Mouse (Mus musculus) heart, adult 2 months (tissue): ENCODE data around the gene Casp7. TPM values are rescaled to one million over a fixed set of nuclear protein-coding genes. Genes with fewer than 3 reads are reported as not detected.

Experiments used
- DNase-seq, 2 experiments: peaks; one replicate each; pipeline ENCODE4 v3.0.0; 2021
- H3K27ac ChIP-seq: fragments of 200-600 bp; 2 replicates; pipeline ENCODE4 v1.8.1; 2022
- H3K27me3 ChIP-seq: fragments of 200-500 bp; 2 replicates; pipeline ENCODE4 v1.6.1; 2012; ENCODE audit warnings: mild to moderate bottlenecking, low read length, inconsistent platforms, mixed read lengths; ENCODE audit not compliant: control insufficient read depth, insufficient read depth
- H3K36me3 ChIP-seq: fragments of 200-500 bp; 2 replicates; pipeline ENCODE4 v1.6.1; 2012; ENCODE audit warnings: low read length, inconsistent platforms; ENCODE audit not compliant: control insufficient read depth, insufficient read depth
- H3K4me1 ChIP-seq: fragments of 200-500 bp; 2 replicates; pipeline ENCODE4 v1.6.1; 2011; ENCODE audit warnings: low read length; ENCODE audit not compliant: control insufficient read depth, insufficient read depth
- H3K4me3 ChIP-seq: fragments of 200-600 bp; 2 replicates; pipeline ENCODE4 v1.8.1; 2022
- H3K79me2 ChIP-seq: fragments of 200-500 bp; replicated peaks from 2 replicates; pipeline ENCODE4 v1.6.1; 2012; ENCODE audit warnings: mild to moderate bottlenecking, inconsistent platforms, low read length, moderate library complexity, mixed read lengths; ENCODE audit not compliant: control insufficient read depth, insufficient read depth
- H3K9ac ChIP-seq: fragments of 200-500 bp; 2 replicates; pipeline ENCODE4 v1.6.1; 2012; ENCODE audit warnings: low read depth, mild to moderate bottlenecking, control low read depth, inconsistent platforms, low read length, mixed read lengths
- CTCF ChIP-seq: fragments of 200-600 bp; IDR thresholded peaks from 2 replicates; pipeline ENCODE4 v1.8.1; 2022; ENCODE audit warnings: antibody characterized with exemption, mild to moderate bottlenecking, moderate library complexity
- EP300 ChIP-seq: fragments of 200-500 bp; IDR thresholded peaks from 2 replicates; pipeline ENCODE4 v1.6.1; 2011; ENCODE audit warnings: low read depth, low read length, control low read depth; ENCODE audit not compliant: insufficient read depth
- POLR2A ChIP-seq: fragments of 200-500 bp; IDR thresholded peaks from 2 replicates; pipeline ENCODE4 v1.6.1; 2011; ENCODE audit warnings: mild to moderate bottlenecking, low read depth, low read length, control low read depth; ENCODE audit not compliant: insufficient read depth
- WGBS: fragments of 180-500 bp; shearing (Covaris S2); methylation state at CpG from one replicate; pipeline ENCODE4 v1.1.7; 2018; 5-methylcytosine and 5-hydroxymethylcytosine counted together
- intact Hi-C: fragments of 180-260 bp; cut with DNase I; formaldehyde crosslinking; loops from one replicate; pipeline ENCODE4 v1.15.1; 2025
- polyA plus RNA-seq: library from polyadenylated mRNA; depleted of rRNA; stranded (reverse); fragments of >200 nt; gene quantifications from 2 replicates; pipeline ENCODE4 v1.2.3, GENCODE M21; 2012
- total RNA-seq, 2 experiments: library from RNA; stranded (reverse); gene quantifications; 2 replicates each; pipeline ENCODE4 v1.2.3; 2021

Gene Casp7
- total and polyA plus RNA-seq, 3 experiments = 9.2 to 12.5 (median 11.7) TPM

GRCm38 (mm10) chr19:56436380-56436779 lies 39.5 kb downstream of the Casp7 start:
- H3K4me1 ChIP-seq = no peaks in the 10 kb centered on the region
- H3K4me3 ChIP-seq = no peak overlapping the region
- no peaks in the 10 kb centered on the region for H3K27me3 ChIP-seq
- 84% methylated on average over 13 of the region's 13 CpGs for WGBS
- intact Hi-C loops = no loop called here
- no peak overlapping the region for H3K27ac ChIP-seq
- H3K36me3 ChIP-seq = no peaks in the 10 kb centered on the region
- DNase-seq = no peak
- no peak overlapping the region for H3K9ac ChIP-seq
- TF ChIP-seq CTCF (no peak), EP300 (no peak), POLR2A (no peak)
- H3K79me2 ChIP-seq = no peaks in the 10 kb centered on the region

GRCm38 (mm10) chr19:56438357-56439071 lies 41.6 kb downstream of the Casp7 start:
- WGBS = 52% methylated on average over 7 of the region's 7 CpGs

GRCm38 (mm10) chr19:56439072-56439434 lies 42.1 kb downstream of the Casp7 start:
- Histone ChIP-seq H3K27ac (no peak overlapping the region), H3K27me3 (no peaks in the 10 kb centered on the region), H3K9ac (no peak overlapping the region), H3K36me3 (no peaks in the 10 kb centered on the region), H3K4me1 (no peaks in the 10 kb centered on the region), H3K79me2 (no peaks in the 10 kb centered on the region), H3K4me3 (no peak overlapping the region)
- TF ChIP-seq POLR2A = no peak
- TF ChIP-seq EP300 = no peak
- TF ChIP-seq CTCF = no peak
- WGBS = 37% methylated on average over 6 of the region's 6 CpGs
- intact Hi-C loops = no loop called here
- no peak for DNase-seq

More at GRCm38 (mm10) chr19:56438357-56439071, 41.6 kb downstream of the Casp7 start:
- H3K27ac ChIP-seq = no peak overlapping the region
- no peaks in the 10 kb centered on the region for H3K36me3 ChIP-seq
- H3K79me2 ChIP-seq = no peaks in the 10 kb centered on the region
- DNase-seq = peak; percentile 26 to 36
- H3K4me1 ChIP-seq = no peaks in the 10 kb centered on the region
- no peak overlapping the region for H3K4me3 ChIP-seq
- no peak overlapping the region for H3K9ac ChIP-seq
- no peaks in the 10 kb centered on the region for H3K27me3 ChIP-seq
- intact Hi-C loops = no loop called here
- TF ChIP-seq CTCF (no peak), POLR2A (no peak), EP300 (no peak)

GRCm38 (mm10) chr19:56443445-56443844 lies 46.5 kb downstream of the Casp7 start:
- DNase-seq = no peak
- H3K27ac ChIP-seq = no peak overlapping the region
- intact Hi-C loops = no loop called here
- no peaks in the 10 kb centered on the region; the same call in 1 of the 2 replicates for H3K4me1 ChIP-seq
- no peaks in the 10 kb centered on the region for H3K36me3 ChIP-seq
- no peak overlapping the region for H3K9ac ChIP-seq
- H3K79me2 ChIP-seq = no peaks in the 10 kb centered on the region
- H3K27me3 ChIP-seq = no peaks in the 10 kb centered on the region
- WGBS = 60% methylated on average over 14 of the region's 14 CpGs
- no peak overlapping the region for H3K4me3 ChIP-seq
- TF ChIP-seq POLR2A (no peak), CTCF (no peak), EP300 (no peak)

- Histone ChIP-seq H3K4me3 (no peak overlapping the region), H3K27me3 (no peaks in the 10 kb centered on the region), H3K27ac (no peak overlapping the region), H3K36me3 (no peaks in the 10 kb centered on the region), H3K79me2 (no peaks in the 10 kb centered on the region), H3K9ac (no peak overlapping the region), H3K4me1 (no peaks in the 10 kb centered on the region; the same call in 1 of the 2 replicates)
- no peak for TF ChIP-seq CTCF
- TF ChIP-seq EP300 = no peak
- TF ChIP-seq POLR2A = no peak
- 96% methylated on average over 4 of the region's 4 CpGs for WGBS
- intact Hi-C loops = no loop called here
- no peak for DNase-seq
These were observed 51.9 kb downstream of the Casp7 start for GRCm38 (mm10) chr19:56448784-56449183.

- TF ChIP-seq CTCF (no peak), EP300 (no peak), POLR2A (no peak)
- Histone ChIP-seq H3K27ac (no peak overlapping the region), H3K4me3 (no peak overlapping the region), H3K79me2 (no peaks in the 10 kb centered on the region), H3K36me3 (no peaks in the 10 kb centered on the region), H3K9ac (no peak overlapping the region), H3K27me3 (no peaks in the 10 kb centered on the region), H3K4me1 (no peaks in the 10 kb centered on the region; the same call in 1 of the 2 replicates)
- intact Hi-C loops = no loop called here
- WGBS = 91% methylated on average over 8 of the region's 8 CpGs
- no peak for DNase-seq
These were observed 52.6 kb downstream of the Casp7 start for GRCm38 (mm10) chr19:56449537-56449936.
